Mouse (Mus musculus) testis, adult 2 months (tissue): ENCODE measurements around the gene Daxx.

ENCODE experiments used
- CTCF ChIP-seq: fragments of 200-500 bp; IDR thresholded peaks from 2 replicates; pipeline ENCODE4 v1.5.1; 2012; ENCODE audit warnings: low read depth, mild to moderate bottlenecking, inconsistent platforms, low read length, moderate library complexity; ENCODE audit not compliant: control insufficient read depth, insufficient read depth, insufficient replicate concordance
- POLR2A ChIP-seq: fragments of 200-500 bp; IDR thresholded peaks from 2 replicates; pipeline ENCODE4 v1.6.1; 2012; ENCODE audit warnings: low read depth, mild to moderate bottlenecking, inconsistent platforms, low read length, moderate library complexity; ENCODE audit not compliant: control insufficient read depth

DNA sequence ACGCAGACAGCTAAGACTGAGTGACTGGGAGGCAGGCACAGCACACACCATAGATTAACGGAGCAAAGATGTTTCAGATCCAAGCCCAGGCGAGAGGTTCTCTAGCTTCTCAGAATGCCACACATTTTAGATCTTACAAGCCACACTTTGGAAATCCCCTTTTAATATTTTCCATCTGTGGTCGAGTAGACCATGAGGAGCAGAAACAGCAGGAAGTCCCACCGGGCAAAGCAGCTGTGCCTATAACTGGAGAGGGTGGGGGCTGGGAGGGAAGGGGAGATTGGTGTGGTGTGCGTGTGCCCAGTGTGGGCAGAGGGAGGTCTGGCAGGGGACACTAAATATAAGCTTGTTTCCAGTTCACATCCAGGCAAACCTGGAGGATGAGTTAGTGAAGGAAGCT is 48.3 kb downstream of the Daxx start:
- TF ChIP-seq CTCF (no peak), POLR2A (no peak)
